15 mouse cellular contexts compared by ENCODE assay signal in the genomic region with DNA sequence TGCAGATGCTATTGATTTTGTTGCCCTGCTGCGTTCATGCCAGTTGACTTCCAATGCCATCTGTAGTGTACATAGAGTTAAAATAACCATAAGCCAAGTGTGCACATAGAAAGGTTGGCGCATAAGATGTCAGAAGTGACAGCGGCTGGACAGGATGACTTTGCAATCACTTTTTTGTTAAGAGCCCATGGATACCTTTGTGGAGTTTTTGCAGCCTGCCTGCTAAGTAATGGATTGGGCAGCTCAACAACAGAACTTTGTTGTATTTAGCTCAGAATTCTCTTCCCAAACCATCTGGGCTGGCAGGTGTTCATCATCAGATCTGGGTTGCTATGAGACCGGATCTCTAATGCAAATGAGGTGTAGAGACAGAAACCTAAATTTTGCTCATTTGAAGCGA.
DNase-seq lines count a peak whose midpoint lies in the region; ATAC-seq and TF ChIP-seq lines count a peak whose summit lies in the region.
"Had no signal": no experiment of that assay in that cellular context is flagged by ENCODE, and none has a peak within 500 bp of the region (broad histone marks: within the 10 kb centered on the region; RNA-seq: fewer than 3 reads in every experiment).

No protein-coding gene starts in this region.

- TF ChIP-seq CTCF in lung, postnatal 0 days (IDR thresholded peaks at IDR 0.05) = no peak

- 82% methylated on average over 5 of the region's 5 CpGs for WGBS in lung, postnatal 0 days

- H3K9me3 ChIP-seq in lung, postnatal 0 days (ENCODE audit: low read length) = no peaks in the 10 kb centered on the region
- H3K9me3 ChIP-seq: embryonic facial prominence, embryonic 12.5 days; neural tube, embryonic 15.5 days had no signal

- H3K27me3 ChIP-seq in lung, postnatal 0 days (replicated peaks; ENCODE audit: insufficient read depth, low read length) = no peaks in the 10 kb centered on the region
- H3K27me3 ChIP-seq: embryonic facial prominence, embryonic 12.5 days; neural tube, embryonic 15.5 days had no signal

- H3K4me3 ChIP-seq in lung, postnatal 0 days (ENCODE audit: low read depth, low read length) = no peak overlapping the region
- H3K4me3 ChIP-seq: embryonic facial prominence, embryonic 12.5 days; neural tube, embryonic 15.5 days had no signal

- H3K4me1 ChIP-seq in lung, postnatal 0 days (ENCODE audit: insufficient read depth, low read depth, low read length) = no peaks in the 10 kb centered on the region
- H3K4me1 ChIP-seq: embryonic facial prominence, embryonic 12.5 days; neural tube, embryonic 15.5 days had no signal

- intact Hi-C loops in left cerebral cortex, postnatal 4 days (cut with DNase I) = no loop called here

- ATAC-seq in lung, postnatal 0 days = no peak
- no peak for ATAC-seq in CD4-positive, CD25-positive, alpha-beta regulatory T cell, adult 4 months

- no peak overlapping the region for H3K27ac ChIP-seq in lung, postnatal 0 days (ENCODE audit: low read length)
- H3K27ac ChIP-seq: embryonic facial prominence, embryonic 12.5 days; liver, embryonic 14.5 days; neural tube, embryonic 15.5 days; stomach, postnatal 0 days had no signal

- no peak overlapping the region for H3K4me2 ChIP-seq in lung, postnatal 0 days (replicated peaks; ENCODE audit: low read depth, low read length)
- H3K4me2 ChIP-seq: embryonic facial prominence, embryonic 12.5 days; neural tube, embryonic 15.5 days had no signal

- DNase-seq in left cerebral cortex, adult 11 months (ENCODE audit: low spot score) = peak; percentile 13
- no peak for DNase-seq in left cerebral cortex, postnatal 4 days
- peak; percentile 73 for DNase-seq in layer of hippocampus, adult 11-12 months (ENCODE audit: low spot score)
- DNase-seq in left cerebral cortex, adult 8-10 months (ENCODE audit: low spot score in 2 of 2) = peak; percentile 9 to 66
- peak; percentile 53 for DNase-seq in right cerebral cortex, postnatal 4 days
- no peak for DNase-seq in lung, postnatal 0 days (ENCODE audit: low spot score)
- DNase-seq in embryo, embryonic 11 days = no peak
- DNase-seq: gastrocnemius, postnatal 14 days; kidney, postnatal 36 days; lung, postnatal 4 days had no signal

- no peak for TF ChIP-seq EP300 in lung, postnatal 0 days (IDR thresholded peaks at IDR 0.05)

- no peaks in the 10 kb centered on the region for H3K36me3 ChIP-seq in lung, postnatal 0 days (ENCODE audit: insufficient read depth, low read length)
- H3K36me3 ChIP-seq: embryonic facial prominence, embryonic 12.5 days; neural tube, embryonic 15.5 days had no signal

- H3K9ac ChIP-seq in lung, postnatal 0 days (replicated peaks; ENCODE audit: low read depth) = no peak overlapping the region
- H3K9ac ChIP-seq: embryonic facial prominence, embryonic 12.5 days; liver, embryonic 14.5 days; neural tube, embryonic 15.5 days had no signal

Comparison
In these comparisons a context has a peak if more than half of its experiments do, and no peak if none do; other contexts are left out.
1. DNase-seq: peak in left cerebral cortex, adult 11 months (single experiment), layer of hippocampus, adult 11-12 months (single experiment), left cerebral cortex, adult 8-10 months (2 of 2) and right cerebral cortex, postnatal 4 days (single experiment); none in left cerebral cortex, postnatal 4 days (single experiment), lung, postnatal 0 days (single experiment) and embryo, embryonic 11 days (single experiment).